Mouse (Mus musculus) spleen, adult 2 months (tissue): ENCODE results near the gene Gm14226. TPM values are rescaled to one million over a fixed set of nuclear protein-coding genes. Genes with fewer than 3 reads are reported as not detected.
A peak's percentile ranks its signal among the peaks of the same experiment; 100 is the strongest.

Experiments
- DNase-seq, 2 experiments: peaks; one replicate each; pipeline versions ENCODE4 v3.0.0 to v3.0.0-alpha.2; 2012 to 2021; ENCODE audit warnings: low spot score in 2 of 2, low read depth in 1 of 2
- H3K27ac ChIP-seq: fragments of 200-500 bp; 2 replicates; pipeline ENCODE4 v1.5.1; 2012; ENCODE audit warnings: low read length, inconsistent platforms; ENCODE audit not compliant: insufficient read depth
- H3K27me3 ChIP-seq: fragments of 200-500 bp; 2 replicates; pipeline ENCODE4 v1.6.1; 2012; ENCODE audit warnings: mild to moderate bottlenecking, moderate library complexity, low read length, inconsistent platforms; ENCODE audit not compliant: control insufficient read depth, insufficient read depth
- H3K36me3 ChIP-seq: fragments of 200-500 bp; 2 replicates; pipeline ENCODE4 v1.6.1; 2012; ENCODE audit warnings: mild to moderate bottlenecking, low read length, inconsistent platforms; ENCODE audit not compliant: control insufficient read depth, insufficient read depth
- H3K4me1 ChIP-seq: fragments of 200-500 bp; 2 replicates; pipeline ENCODE4 v1.6.1; 2011; ENCODE audit warnings: inconsistent platforms; ENCODE audit not compliant: control insufficient read depth, insufficient read depth, insufficient read length
- H3K4me3 ChIP-seq: fragments of 200-500 bp; 2 replicates; pipeline ENCODE4 v1.5.1; 2011; ENCODE audit warnings: mild to moderate bottlenecking, inconsistent platforms; ENCODE audit not compliant: insufficient read depth, insufficient read length; ENCODE audit errors: extremely low read depth
- CTCF ChIP-seq: fragments of 200-500 bp; IDR thresholded peaks from 2 replicates; pipeline ENCODE4 v1.5.1; 2011; ENCODE audit warnings: mild to moderate bottlenecking, inconsistent platforms; ENCODE audit not compliant: insufficient read depth, insufficient read length, insufficient replicate concordance; ENCODE audit errors: extremely low read depth
- POLR2A ChIP-seq: fragments of 200-500 bp; IDR thresholded peaks from 2 replicates; pipeline ENCODE4 v1.6.1; 2011; ENCODE audit warnings: low read depth, low read length, inconsistent platforms
- WGBS: fragments of 180-500 bp; shearing (Covaris S2); methylation state at CpG from one replicate; pipeline ENCODE4 v1.1.7; 2018; 5-methylcytosine and 5-hydroxymethylcytosine counted together
- polyA plus RNA-seq: library from polyadenylated mRNA; depleted of rRNA; stranded (reverse); fragments of >200 nt; gene quantifications from 2 replicates; pipeline ENCODE4 v1.2.3, GENCODE M21; 2012

Gene Gm14226
- polyA plus RNA-seq, 1 experiment, result 3.2 TPM

DNA sequence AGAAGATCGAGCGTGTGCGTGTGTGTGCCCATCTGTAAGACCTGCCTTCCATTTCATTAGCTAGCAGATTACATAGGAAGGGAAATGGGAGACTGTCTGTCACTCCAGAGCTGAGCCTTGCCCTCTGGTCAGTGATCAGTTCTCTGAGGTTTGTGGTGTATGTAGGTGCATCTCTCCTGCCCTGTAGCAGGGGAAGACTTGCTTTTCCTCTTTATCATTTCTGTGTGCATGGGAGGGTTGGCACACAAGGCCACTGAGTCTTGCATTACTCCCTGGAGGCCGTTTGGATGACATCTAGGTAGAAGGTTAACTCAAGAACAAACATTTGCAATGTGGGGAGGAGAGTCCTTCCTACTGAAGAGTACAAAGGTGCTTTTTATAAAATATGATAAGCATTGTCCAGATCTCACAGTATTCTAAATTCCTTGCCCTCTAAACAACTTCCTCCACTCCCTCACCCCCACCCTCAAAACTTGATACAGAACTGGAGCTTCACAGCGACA is 38.1 kb downstream of the Gm14226 start:
- TF ChIP-seq CTCF (no peak), POLR2A (no peak)
- H3K27ac ChIP-seq, result no peak overlapping the region
- WGBS, result 81% methylated on average over 5 of the region's 5 CpGs

DNA sequence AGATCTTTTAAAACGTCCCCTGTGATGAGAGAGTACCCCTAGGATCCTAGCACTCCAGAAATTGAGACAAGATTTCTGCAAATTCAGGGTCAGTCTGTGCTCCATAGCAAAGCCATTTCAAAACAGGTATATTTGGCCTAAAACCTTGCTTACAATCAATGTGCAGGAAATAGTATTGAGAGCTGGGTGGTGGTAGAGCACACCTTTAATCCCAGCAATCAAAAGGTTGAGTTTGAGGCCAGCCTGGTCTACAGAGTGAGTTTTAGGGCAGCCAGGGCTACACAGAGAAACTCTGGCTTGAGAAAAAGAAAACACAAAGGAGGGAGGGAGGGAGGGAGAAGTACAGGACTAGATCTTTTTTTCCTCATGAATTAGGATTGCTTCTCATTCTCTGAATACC is 39.3 kb downstream of the Gm14226 start:
- H3K27ac ChIP-seq, result no peak overlapping the region
- no peak for DNase-seq
- H3K36me3 ChIP-seq, result peaks cover 7% of the 10 kb centered on the region; the same call in 1 of the 2 replicates
- 85% methylated on average over 1 of the region's 1 CpGs for WGBS
- no peak overlapping the region for H3K4me3 ChIP-seq
- TF ChIP-seq POLR2A, result no peak
- H3K27me3 ChIP-seq, result no peaks in the 10 kb centered on the region
- H3K4me1 ChIP-seq, result no peaks in the 10 kb centered on the region

More for the DNA sequence above, 38.1 kb downstream of the Gm14226 start:
- Histone ChIP-seq H3K27me3 (no peaks in the 10 kb centered on the region), H3K4me1 (peaks cover 1% of the 10 kb centered on the region; the same call in 1 of the 2 replicates), H3K4me3 (no peak overlapping the region), H3K36me3 (peaks cover 4% of the 10 kb centered on the region; the same call in 1 of the 2 replicates)
- no peak for DNase-seq

DNA sequence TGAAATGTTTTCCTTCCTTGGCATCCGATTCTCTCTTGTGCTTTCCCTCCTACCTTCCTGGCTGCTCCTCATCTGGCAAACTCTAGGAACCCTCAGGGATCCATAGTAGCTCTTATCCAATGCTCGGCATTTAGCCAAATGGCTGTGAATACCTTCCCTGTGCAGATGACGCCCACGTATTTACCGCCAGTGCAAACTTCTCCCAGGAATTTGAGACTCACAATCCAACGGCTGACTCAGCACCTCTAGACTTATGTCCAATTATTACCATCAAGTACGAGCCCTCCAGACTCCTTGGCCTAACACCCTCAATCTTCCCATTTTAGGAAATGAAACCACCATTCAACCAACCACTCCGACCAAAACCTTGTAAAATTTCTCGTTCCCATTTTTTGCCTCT is 53.0 kb downstream of the Gm14226 start:
- DNase-seq, result no peak
- peaks cover 2% of the 10 kb centered on the region; the same call in 1 of the 2 replicates for H3K36me3 ChIP-seq
- WGBS, result 84% methylated on average over 9 of the region's 9 CpGs

DNA sequence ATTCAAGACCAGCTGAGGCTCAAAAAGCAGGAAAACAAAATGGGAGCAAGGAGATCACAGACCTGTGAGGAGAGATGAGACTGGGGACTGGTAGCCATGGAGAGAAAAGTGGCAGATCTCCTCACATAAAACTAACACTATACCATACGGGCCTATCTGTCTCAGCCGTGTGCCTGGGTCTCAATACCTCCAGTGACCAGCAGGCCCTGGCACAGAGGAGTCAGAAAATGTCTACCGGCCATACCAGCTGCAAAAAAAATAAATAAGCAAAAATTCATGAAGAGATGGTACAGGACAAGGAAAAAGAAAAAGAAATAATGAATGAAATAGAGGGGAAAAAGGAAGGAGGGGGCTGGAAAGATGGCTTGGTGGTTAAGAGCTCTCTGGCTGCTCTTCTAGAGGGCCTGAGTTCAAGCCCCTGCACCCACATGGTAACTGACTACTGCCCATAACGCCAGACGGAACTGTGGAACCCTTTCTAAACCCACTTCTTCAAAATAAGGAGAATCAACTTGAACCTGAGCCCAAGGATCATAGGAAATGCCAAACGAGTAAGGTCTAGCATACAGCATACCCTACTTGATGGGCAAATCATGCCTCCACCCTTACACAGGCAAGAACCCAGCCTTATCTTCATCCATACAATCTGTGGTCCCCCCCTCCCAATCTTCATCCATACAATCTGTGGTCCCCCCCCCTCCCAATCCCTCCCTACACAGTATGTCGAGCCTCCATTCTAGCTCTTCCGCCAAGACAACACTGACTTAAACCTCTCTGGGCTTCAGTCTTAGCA is 54.5 kb downstream of the Gm14226 start:
- Histone ChIP-seq H3K4me3 (no peak overlapping the region), H3K27me3 (no peaks in the 10 kb centered on the region), H3K27ac (no peak overlapping the region), H3K4me1 (peaks cover 7% of the 10 kb centered on the region; the same call in 1 of the 2 replicates), H3K36me3 (peaks cover 2% of the 10 kb centered on the region; the same call in 1 of the 2 replicates)
- DNase-seq, result no peak
- 82% methylated on average over 8 of the region's 8 CpGs for WGBS
- no peak for TF ChIP-seq CTCF
- no peak for TF ChIP-seq POLR2A

More for the DNA sequence above, 53.0 kb downstream of the Gm14226 start:
- Histone ChIP-seq H3K4me3 (no peak overlapping the region), H3K4me1 (peaks cover 7% of the 10 kb centered on the region; the same call in 1 of the 2 replicates), H3K27ac (no peak overlapping the region), H3K27me3 (no peaks in the 10 kb centered on the region)
- no peak for TF ChIP-seq CTCF
- TF ChIP-seq POLR2A, result no peak

DNA sequence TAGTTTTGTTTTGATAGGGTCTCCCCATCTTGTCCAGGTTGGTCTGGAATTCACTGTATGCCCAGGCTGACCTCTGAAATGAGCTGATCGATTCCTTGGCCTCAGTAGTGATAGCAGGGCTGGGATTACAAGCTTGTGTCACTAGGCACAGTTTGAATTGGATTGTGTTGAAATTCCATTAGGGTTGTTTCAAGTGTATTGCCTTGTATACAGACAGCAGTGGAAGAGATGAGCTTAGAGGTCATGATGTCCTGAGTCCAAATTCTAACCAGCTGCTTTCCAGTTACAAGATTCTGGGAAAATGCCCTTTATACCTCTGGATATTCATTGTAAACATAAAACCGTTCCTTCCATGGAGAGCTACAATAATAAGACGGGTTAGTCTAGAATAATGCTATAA is 55.3 kb downstream of the Gm14226 start:
- WGBS, result 26% methylated on average over 3 of the region's 3 CpGs
- no peak overlapping the region for H3K4me3 ChIP-seq
- H3K36me3 ChIP-seq, result peaks cover 2% of the 10 kb centered on the region; the same call in 1 of the 2 replicates
- no peak for DNase-seq
- H3K27me3 ChIP-seq, result no peaks in the 10 kb centered on the region
- TF ChIP-seq CTCF (no peak), POLR2A (no peak)
- no peak overlapping the region for H3K27ac ChIP-seq
- H3K4me1 ChIP-seq, result peaks cover 7% of the 10 kb centered on the region; the same call in 1 of the 2 replicates

DNA sequence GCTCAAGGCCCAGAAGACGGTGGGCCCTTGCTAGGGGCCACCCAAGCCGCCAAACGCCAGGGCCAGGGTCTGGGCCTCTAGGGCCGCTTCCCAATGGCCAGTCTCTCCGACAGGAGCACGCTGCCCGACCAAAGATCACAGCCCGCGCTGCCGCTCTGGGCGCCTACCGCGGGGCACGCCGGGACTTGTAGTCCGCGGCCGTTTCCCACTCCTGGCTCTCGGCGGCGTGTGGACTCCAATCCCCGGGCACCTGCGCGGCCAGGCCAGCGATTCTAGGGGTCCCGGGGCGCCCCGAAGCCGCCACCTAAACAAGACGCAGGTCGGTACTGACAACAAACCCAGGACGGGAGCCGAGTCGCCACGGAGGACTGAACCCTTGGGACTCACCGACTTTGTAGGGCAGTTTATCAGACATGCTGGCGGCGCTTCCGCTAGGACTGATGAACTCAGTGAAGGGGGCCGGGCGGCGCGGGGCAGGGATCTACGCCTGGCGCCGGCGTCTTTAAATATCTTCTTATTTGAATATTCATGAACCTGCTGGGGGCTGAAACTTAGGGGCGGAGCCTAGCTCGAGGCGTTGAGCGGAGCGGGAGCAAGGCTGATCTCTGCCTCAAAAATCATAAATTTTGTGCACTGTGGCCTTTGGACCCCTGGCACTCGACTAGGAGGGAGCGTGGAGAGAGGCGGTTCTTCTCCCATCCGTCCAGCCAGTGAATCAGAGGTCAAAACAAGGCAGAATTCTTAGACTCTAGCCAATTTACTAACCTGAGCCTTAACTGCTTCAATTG is 56.1 kb downstream of the Gm14226 start, which contains the start of gene Ahcy:
Gene Ahcy, minus strand, starts transcription at position 520 of the 788 bp plus-strand sequence.
- no peaks in the 10 kb centered on the region for H3K36me3 ChIP-seq
- TF ChIP-seq POLR2A (peak; percentile 36; the same call in 1 of the 2 replicates), CTCF (no peak)
- WGBS, result under 1% methylated on average over 56 of the region's 56 CpGs
- DNase-seq, result peak; percentile 73 to 85
- H3K27me3 ChIP-seq, result no peaks in the 10 kb centered on the region
- peak within 1 kb of the TSS; percentile 83 for H3K27ac ChIP-seq
- peaks cover 7% of the 10 kb centered on the region; the same call in 1 of the 2 replicates for H3K4me1 ChIP-seq
- H3K4me3 ChIP-seq, result peak within 1 kb of the TSS; percentile 86

DNA sequence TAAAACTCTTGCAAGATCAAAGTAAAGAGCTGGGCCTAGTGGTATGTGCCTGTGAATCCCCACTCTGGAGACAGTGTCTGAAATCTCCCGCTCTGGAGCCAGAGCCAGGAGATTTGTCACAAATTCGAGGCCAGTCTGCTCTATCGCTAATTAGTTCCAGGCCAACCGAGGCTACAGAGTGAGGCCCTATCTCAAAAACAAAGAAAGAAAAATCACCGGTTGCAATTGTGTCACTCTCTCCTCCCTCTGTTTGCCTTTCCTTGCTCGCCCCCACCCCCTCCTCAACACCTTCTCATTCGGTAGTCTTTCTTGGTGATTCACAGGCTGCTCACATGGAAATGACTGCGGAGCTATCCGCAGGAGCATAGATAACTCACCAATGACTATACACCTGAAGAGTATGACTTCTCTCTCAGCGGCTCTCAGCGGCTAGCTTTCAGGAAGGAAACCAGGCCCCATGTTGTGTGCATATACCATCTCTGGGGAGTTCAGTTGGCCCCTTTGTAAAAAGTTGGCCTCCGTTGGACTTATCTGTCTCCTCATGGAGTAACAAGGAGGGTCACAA is 56.8 kb downstream of the Gm14226 start:
- peak overlapping the region; percentile 86 for H3K4me3 ChIP-seq
- peaks cover 7% of the 10 kb centered on the region; the same call in 1 of the 2 replicates for H3K4me1 ChIP-seq
- 43% methylated on average over 12 of the region's 12 CpGs for WGBS
- 0 out of 2 replicates have a peak overlapping the region, but pooled peaks have one; percentile 58 for H3K27ac ChIP-seq
- no peaks in the 10 kb centered on the region for H3K27me3 ChIP-seq
- H3K36me3 ChIP-seq, result no peaks in the 10 kb centered on the region
- no peak for TF ChIP-seq POLR2A
- no peak for TF ChIP-seq CTCF
- DNase-seq, result no peak
